Mouse (Mus musculus): Measurements from ENCODE around the gene Plagl1.

The Plagl1 gene

DNA sequence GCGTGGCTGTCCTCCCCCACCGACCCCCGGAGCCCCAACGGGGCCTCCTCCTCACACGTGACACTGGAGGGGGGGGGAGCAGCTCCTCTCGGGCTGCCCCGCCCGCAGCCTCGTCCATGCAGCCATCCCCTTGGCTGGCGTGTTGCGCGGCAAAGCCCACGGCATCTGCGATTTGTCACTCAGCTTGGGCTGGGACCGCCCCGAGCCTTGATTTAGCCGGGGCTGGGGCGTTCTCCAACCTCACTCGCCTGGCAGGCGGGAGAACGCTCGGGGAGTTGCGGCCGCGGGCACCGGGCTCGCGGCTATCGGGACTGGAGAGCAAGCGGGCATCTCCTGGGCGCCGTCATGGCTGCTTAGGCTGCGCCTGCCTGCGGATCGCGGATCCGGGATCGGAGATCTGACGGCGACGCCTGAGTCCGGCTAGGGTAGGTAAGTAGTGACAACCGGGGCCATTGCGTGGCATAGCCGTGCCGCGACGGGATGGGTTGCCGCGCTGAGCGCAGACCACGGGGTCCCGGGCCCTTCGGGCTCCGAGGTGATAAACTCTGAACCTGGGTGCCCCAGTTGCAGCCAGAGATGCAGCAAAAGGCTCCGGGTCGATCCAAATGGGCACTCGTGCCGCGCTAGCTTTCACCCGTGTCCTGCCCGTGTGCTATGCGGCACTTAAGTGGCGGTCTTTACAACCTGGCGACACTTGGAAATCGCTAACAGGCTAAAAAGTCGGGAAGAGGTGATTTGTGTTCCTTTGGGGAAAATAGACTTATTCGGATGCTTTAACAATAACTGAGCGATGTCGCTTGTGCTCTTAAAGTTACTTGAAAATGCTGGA lies 30.5 kb downstream of the Plagl1 start:
- DNase-seq (ENCODE audit: low spot score) = no peak

DNA sequence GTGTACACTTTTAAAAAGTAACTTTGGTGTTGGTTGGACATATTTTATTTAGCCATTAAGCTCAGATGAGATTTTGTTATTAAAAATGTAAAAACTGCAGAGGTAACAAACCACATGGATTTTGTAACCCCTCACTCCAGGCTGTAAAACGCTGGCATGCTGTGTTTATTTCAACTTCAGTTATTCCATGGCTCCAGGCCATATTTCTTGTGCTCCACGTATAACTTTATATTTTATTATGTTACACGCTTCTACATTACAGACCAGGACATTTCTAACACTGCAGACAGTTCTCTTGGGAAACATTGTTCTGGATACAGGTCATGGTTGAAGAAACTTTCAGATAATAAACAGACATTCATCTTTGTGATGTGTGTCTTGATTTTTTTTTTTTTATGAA lies 32.7 kb downstream of the Plagl1 start:
- no peak for DNase-seq (ENCODE audit: low spot score)

- DNase-seq (ENCODE audit: low spot score) = no peak
These were observed 38.6 kb downstream of the Plagl1 start for GRCm38 (mm10) chr10:13098895-13099294.

DNA sequence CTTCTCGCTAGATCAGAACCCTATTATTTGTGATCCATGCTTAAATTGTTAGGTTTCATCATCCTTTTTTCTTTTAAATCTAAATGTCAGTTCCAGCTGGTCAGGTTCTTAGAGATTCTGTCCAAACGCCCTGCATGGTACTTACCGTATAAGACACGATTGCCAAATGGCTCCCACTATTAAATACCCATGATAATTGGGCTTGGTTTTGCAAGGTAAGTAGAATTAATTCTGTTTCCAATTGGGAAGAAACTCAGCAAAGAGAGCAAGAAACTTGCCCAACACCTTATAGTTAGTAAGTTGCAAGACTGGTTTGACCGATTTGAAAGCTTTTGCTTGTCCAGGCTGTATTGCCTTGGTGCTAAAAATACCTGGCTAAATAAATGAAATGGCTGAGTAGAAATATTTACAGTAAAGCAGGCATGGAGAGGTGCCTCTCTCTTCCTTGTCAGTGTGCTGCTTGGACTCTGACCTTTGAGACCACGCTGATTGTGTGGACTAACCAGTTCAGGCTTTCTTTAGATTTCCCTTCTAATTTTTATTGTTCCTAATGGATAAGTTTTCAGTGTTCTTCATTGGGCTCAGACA lies 39.9 kb downstream of the Plagl1 start:
- no peak for DNase-seq (ENCODE audit: low spot score)

- DNase-seq (ENCODE audit: low spot score) = no peak
These were observed 42.1 kb downstream of the Plagl1 start for GRCm38 (mm10) chr10:13102360-13102759.

DNA sequence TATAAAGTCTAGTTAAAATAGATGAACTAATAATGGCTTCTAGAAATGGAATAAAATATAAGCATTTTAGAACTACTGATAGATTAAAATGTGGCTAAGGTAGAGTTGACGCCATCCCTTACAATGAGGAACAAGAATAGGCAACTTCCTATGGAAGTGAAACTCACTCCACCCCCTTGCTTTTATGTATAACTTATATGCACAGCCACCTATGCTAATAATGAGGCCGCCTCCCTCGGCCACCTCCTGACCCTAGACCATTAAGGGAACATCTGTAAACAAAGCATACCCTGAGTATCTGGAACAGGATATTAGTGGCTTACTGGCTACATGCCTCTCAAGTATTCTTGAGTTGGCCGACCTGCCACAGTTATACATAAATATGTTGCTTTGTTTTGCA lies 43.5 kb downstream of the Plagl1 start:
- no peak for DNase-seq (ENCODE audit: low spot score)

- no peak for DNase-seq (ENCODE audit: low spot score)
These were observed 46.8 kb downstream of the Plagl1 start for GRCm38 (mm10) chr10:13106909-13107624.

DNA sequence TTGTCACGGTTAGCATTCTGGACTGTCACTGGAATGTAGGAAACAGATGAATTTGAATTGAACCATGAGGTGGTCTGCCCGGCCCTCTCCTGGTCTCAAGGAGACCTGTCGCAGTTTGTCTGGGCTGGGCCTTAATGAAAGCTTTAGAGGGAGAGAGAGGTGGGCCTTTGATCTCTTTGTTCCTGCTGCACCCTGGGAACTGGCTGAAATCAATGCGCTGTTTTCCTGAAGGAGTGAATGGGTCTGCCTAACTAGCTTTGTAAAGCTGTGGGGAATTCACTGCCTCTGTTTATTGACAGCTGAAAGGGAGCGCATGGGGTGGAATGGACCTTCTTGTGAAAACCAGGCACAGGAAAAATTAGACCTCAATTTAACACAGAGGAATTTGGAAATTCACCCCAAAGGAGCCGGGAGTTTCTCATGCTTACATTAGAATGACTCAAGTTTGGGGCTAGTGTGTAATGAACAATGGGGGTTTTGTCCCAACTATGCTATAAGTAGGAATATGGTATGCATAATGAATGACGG lies 47.8 kb downstream of the Plagl1 start:
- no peak for DNase-seq (ENCODE audit: low spot score)

DNA sequence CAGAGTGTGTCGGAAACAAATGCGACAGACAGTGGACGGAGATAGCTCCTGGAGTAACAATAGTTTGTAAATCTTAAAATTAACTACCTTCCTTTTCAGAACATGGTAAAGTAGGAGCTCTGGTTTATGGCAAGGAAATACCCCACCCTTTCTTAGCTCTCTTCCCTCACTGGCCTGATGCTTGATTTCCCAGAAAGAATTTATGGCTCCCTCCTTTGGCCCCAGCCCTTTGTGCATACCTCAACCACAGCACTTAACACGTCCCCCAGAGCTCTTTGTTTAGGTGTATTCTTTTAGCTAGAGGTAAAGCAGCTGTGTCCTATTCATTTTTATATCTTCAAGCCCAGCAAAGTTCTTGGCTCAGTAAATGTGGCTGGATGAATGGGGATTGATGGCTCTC lies 48.5 kb downstream of the Plagl1 start:
- no peak for DNase-seq (ENCODE audit: low spot score)

GRCm38 (mm10) chr10:13109781-13110180 lies 49.5 kb downstream of the Plagl1 start:
- no peak for DNase-seq (ENCODE audit: low spot score)

- DNase-seq (ENCODE audit: low spot score) = no peak
These were observed 52.5 kb downstream of the Plagl1 start for GRCm38 (mm10) chr10:13112849-13113248.

DNA sequence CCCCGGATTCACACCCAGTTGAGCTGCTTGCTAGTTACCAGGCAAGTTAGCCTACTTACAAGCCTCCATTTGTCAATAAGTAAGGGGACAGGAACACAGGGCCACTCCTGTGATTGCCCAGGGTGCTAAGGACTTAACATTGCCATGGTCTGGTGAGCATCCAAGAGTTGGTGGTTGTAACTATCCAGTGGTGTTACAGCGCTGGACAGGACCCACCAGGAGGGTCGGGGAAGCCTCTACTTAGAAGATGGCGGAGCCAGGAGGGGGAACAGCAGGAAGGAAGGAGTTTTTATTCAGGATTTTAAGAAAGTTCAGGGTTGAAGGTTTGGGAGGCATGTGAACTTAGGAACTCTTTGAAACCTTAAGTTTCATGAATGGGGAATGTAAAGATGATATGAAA lies 53.3 kb downstream of the Plagl1 start:
- DNase-seq (ENCODE audit: low spot score) = no peak

DNA sequence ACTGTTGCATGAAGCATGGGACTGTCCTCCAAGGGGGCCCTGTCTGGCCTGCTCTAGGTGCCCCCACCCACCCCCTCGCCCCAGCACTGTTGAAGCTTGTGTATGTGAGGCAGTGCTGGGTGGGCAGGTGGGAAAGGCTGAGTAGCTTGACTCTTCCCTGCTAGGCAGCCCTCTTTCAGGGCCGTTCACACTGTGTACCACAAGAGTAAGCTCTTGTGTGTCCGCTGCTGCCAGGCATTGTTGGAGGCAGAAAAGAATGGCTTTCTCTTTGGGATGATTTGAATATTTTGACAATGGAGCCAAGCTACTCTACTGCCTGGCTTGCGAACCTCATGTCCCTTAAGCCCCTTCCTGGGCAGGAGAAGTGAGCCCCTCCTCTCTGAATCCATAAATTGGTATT lies 54.7 kb downstream of the Plagl1 start:
- DNase-seq (ENCODE audit: low spot score) = no peak

- DNase-seq (ENCODE audit: low spot score) = no peak
These were observed 56.7 kb downstream of the Plagl1 start for GRCm38 (mm10) chr10:13116706-13117665.

GRCm38 (mm10) chr10:13118024-13118769 lies 57.9 kb downstream of the Plagl1 start:
- DNase-seq (ENCODE audit: low spot score) = no peak

GRCm38 (mm10) chr10:13118770-13119102 lies 58.4 kb downstream of the Plagl1 start:
- DNase-seq (ENCODE audit: low spot score) = no peak

- DNase-seq (ENCODE audit: low spot score) = no peak
These were observed 59.0 kb downstream of the Plagl1 start for GRCm38 (mm10) chr10:13119300-13119699.

DNA sequence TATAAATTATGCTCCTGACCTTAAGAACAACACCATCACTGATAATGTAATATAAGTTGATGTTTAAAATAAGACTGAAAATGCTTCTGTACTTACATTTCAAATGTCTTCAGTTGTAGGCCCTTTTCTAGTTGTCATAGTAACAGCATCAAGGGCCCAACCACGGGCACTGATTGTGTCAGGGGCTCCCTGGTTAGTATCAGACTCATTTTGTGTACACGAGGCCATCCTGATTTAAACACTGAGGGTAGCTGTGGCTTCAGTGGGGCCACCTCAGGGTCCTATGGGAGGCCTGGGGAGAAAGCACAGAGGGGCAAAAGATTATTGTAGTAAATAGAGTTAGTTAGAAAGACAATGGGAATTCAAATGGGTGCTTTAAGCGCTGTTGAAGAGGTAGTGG lies 65.5 kb downstream of the Plagl1 start:
- DNase-seq (ENCODE audit: low spot score) = no peak

- no peak for DNase-seq (ENCODE audit: low spot score)
These were observed 67.0 kb downstream of the Plagl1 start for GRCm38 (mm10) chr10:13127335-13127734.

GRCm38 (mm10) chr10:13127946-13128345 lies 67.6 kb downstream of the Plagl1 start:
- no peak for DNase-seq (ENCODE audit: low spot score)

DNA sequence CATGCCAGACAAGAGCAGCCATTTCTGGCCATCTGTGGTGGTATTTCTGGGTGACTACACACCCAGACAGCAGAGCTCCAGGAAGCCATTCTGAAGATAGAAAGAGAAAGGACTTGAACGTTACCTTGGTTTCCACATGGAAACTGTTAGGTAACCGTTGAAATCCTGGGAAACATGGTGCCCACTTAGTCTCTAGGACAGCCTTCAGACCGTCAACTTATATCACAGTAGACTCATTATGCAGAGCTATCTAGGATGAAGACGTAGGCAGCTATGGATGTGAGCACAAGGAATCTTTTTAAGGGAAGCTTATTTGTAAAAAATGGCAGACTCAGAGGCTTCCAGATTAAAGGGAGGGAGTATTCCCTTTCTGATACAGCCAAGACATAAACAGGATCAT lies 73.5 kb downstream of the Plagl1 start:
- DNase-seq (ENCODE audit: low spot score) = no peak

Measured in c-Kit-positive CD71-positive TER-119-positive erythroid progenitor cells, embryonic 14.5 days (primary cell).